Mouse (Mus musculus): ENCODE data around the gene S100a5.

- TF ChIP-seq CTCF (IDR thresholded peaks at IDR 0.05; ENCODE audit: low read depth), result no peak
- TF ChIP-seq EP300 (optimal IDR thresholded peaks at IDR 0.05), result no peak
These were observed 8.3 kb upstream of the S100a5 start for GRCm38 (mm10) chr3:90600036-90600435.

Data from stomach, postnatal 0 days (tissue).